Mouse (Mus musculus): ENCODE results near the gene Ctrc. TPM values are rescaled to one million over a fixed set of nuclear protein-coding genes. Genes with fewer than 3 reads are reported as not detected.

Gene Ctrc
- polyA plus RNA-seq, 1 experiment from 2014 or later, result not detected

DNA sequence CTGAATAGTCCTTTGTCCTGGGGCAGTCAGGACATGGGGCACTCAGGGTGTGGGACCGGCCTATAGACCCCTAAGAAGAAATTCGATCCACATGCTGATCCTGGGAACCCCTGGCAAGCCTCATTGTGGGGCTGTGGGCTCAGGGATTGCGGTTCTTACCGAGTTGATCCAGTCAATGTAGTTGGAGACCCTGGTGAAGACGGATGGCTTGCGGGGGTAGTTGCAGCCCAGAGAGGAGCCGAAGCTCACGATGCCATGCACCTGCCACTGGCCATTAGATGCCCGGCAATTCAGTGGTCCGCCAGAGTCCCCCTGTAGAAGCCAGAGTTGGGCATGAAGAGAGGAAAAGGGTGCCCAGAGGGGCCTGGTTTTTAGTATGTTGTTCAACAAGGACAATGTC lies 28.5 kb downstream of the Ctrc start:
- no peaks in the 10 kb centered on the region for H3K4me1 ChIP-seq (ENCODE audit: control insufficient read depth, insufficient read depth, low read length)
- no peak overlapping the region for H3K4me3 ChIP-seq (ENCODE audit: low read depth, low read length)
- H3K36me3 ChIP-seq (ENCODE audit: control insufficient read depth, insufficient read depth, low read length), result no peaks in the 10 kb centered on the region
- H3K9ac ChIP-seq (replicated peaks; ENCODE audit: low read depth, low read length), result no peak overlapping the region
- no peak for ATAC-seq (ENCODE audit: low read depth)
- 65% methylated on average over 10 of the region's 10 CpGs for WGBS
- no peaks in the 10 kb centered on the region for H3K9me3 ChIP-seq (ENCODE audit: control insufficient read depth, low read length)
- no peaks in the 10 kb centered on the region for H3K27me3 ChIP-seq (ENCODE audit: control insufficient read depth, insufficient read depth, low read length)
- H3K27ac ChIP-seq (ENCODE audit: low read depth, low read length), result no peak overlapping the region
- no peak overlapping the region for H3K4me2 ChIP-seq (ENCODE audit: low read depth, low read length)

DNA sequence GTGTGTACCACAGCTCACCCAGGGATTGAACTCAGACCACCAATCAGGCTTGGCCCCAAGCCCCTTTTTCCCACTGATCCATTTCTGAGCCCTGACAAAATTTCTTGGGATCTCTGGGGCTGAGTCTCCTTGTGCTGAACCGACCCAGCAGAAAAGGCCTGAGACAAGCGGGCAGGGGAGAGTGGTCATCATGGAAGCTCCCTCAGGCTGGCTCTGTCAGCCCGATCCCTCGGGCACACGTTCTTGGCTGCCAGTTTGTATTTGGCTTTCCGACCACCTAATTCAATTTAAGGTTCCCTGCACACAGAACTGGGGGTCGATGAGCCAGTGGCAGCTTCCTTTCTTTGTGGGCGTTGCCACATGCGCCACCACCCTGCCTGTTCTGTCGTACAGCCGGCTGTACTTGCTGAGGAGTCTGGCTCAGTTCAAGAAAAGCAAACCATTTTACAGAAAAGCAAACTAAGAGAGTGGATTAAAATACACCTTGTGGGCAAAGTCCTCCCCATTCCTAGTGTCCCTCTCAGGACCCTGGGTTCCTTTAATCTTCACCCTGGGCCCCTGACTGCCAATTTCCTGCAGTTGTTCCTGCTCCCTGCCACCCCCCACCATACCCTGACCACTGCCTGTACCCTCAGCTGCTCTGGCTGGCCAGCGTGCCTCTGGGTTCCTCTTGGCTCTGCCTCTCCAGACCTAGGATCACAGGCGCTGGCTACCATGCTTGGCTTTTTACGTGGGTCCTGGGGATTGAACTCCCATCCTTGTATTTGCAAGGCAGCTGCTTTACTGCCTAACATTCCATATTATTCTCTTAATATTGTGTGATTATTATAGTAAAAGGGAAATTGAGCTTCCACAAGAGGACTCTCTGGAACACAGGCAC lies 29.1 kb downstream of the Ctrc start:
- Histone ChIP-seq H3K9ac (replicated peaks; ENCODE audit: low read depth, low read length) (no peak overlapping the region), H3K4me2 (ENCODE audit: low read depth, low read length) (no peak overlapping the region), H3K9me3 (ENCODE audit: control insufficient read depth, low read length) (no peaks in the 10 kb centered on the region), H3K36me3 (ENCODE audit: control insufficient read depth, insufficient read depth, low read length) (peaks cover 5% of the 10 kb centered on the region), H3K27ac (ENCODE audit: low read depth, low read length) (no peak overlapping the region), H3K4me3 (ENCODE audit: low read depth, low read length) (no peak overlapping the region), H3K4me1 (ENCODE audit: control insufficient read depth, insufficient read depth, low read length) (no peaks in the 10 kb centered on the region), H3K27me3 (ENCODE audit: control insufficient read depth, insufficient read depth, low read length) (no peaks in the 10 kb centered on the region)
- 63% methylated on average over 14 of the region's 14 CpGs for WGBS
- no peak for ATAC-seq (ENCODE audit: low read depth)

DNA sequence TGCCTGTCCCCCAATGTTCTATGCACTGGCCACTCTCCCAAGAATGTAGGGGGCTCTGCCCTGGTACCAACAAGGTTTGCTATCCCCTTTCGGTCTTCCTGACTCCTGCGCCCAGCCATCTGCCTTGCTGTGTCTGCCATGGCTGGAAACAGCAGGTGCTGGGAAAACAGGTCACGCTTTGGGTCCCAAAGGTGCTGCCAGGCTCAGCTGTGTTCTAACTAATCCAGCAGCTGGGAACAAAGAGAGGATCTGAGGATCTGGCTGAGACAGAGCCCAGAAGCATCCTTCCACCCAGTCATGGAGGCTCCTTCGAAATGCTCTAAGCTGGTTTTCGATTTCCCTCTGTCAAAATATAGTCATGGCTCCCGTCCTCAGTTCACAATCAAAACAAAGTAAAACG lies 29.9 kb downstream of the Ctrc start:
- Histone ChIP-seq H3K9me3 (ENCODE audit: control insufficient read depth, low read length) (no peaks in the 10 kb centered on the region), H3K27ac (ENCODE audit: low read depth, low read length) (peak overlapping the region; percentile 44)
- WGBS, result 80% methylated on average over 7 of the region's 7 CpGs

DNA sequence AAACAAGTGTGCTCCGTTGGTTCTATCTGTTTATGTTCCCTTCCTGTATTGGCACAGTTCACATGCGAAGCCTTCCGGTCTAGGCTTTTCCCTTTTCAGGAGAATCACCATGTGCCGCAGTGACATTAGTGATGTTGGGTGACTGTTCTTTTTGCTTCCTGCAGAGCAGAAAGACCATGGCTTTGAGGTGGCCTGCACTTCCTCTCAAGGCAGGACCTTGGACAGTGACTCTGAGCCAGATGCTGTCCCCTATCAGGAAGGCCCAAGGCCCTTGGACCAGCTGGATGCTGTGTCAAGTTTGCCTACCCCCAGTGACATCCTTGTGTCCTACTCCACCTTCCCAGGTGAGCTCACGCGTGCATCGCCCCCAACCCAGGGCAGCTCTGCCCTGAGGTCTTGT lies 34.8 kb downstream of the Ctrc start:
- WGBS, result 95% methylated on average over 7 of the region's 7 CpGs
- Histone ChIP-seq H3K4me3 (ENCODE audit: low read depth, low read length) (no peak overlapping the region), H3K27ac (ENCODE audit: low read depth, low read length) (no peak overlapping the region), H3K27me3 (ENCODE audit: control insufficient read depth, insufficient read depth, low read length) (no peaks in the 10 kb centered on the region), H3K4me2 (ENCODE audit: low read depth, low read length) (no peak overlapping the region), H3K9me3 (ENCODE audit: control insufficient read depth, low read length) (no peaks in the 10 kb centered on the region), H3K36me3 (ENCODE audit: control insufficient read depth, insufficient read depth, low read length) (peaks cover 27% of the 10 kb centered on the region), H3K9ac (replicated peaks; ENCODE audit: low read depth, low read length) (no peak overlapping the region), H3K4me1 (ENCODE audit: control insufficient read depth, insufficient read depth, low read length) (no peaks in the 10 kb centered on the region)
- no peak for ATAC-seq (ENCODE audit: low read depth)

More for the DNA sequence above, 29.9 kb downstream of the Ctrc start:
- Histone ChIP-seq H3K4me2 (ENCODE audit: low read depth, low read length) (no peak overlapping the region), H3K36me3 (ENCODE audit: control insufficient read depth, insufficient read depth, low read length) (peaks cover 11% of the 10 kb centered on the region), H3K4me1 (ENCODE audit: control insufficient read depth, insufficient read depth, low read length) (no peaks in the 10 kb centered on the region), H3K27me3 (ENCODE audit: control insufficient read depth, insufficient read depth, low read length) (no peaks in the 10 kb centered on the region), H3K4me3 (ENCODE audit: low read depth, low read length) (no peak overlapping the region), H3K9ac (replicated peaks; ENCODE audit: low read depth, low read length) (no peak overlapping the region)
- ATAC-seq (ENCODE audit: low read depth), result no peak

DNA sequence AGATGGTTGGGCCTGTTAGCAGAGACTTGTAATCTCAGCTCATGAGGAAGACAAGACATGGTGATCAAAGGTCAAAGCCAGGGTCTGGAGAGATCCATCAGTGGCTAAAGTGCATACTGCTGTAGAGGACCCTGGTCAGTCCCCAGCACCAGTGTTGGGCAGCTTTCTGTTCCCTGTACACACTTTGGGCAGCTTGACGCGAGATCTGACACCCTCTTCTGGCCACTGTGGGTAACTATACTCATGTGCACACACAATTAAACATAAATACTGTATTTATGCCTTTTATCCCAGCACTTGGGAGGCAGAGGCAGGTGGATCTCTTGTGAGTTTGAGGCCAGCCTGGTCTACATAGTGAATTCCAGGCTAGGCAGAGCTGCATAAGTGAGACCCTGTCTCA lies 35.2 kb downstream of the Ctrc start:
- Histone ChIP-seq H3K4me1 (ENCODE audit: control insufficient read depth, insufficient read depth, low read length) (no peaks in the 10 kb centered on the region), H3K4me2 (ENCODE audit: low read depth, low read length) (no peak overlapping the region), H3K27ac (ENCODE audit: low read depth, low read length) (no peak overlapping the region), H3K27me3 (ENCODE audit: control insufficient read depth, insufficient read depth, low read length) (no peaks in the 10 kb centered on the region), H3K9me3 (ENCODE audit: control insufficient read depth, low read length) (no peaks in the 10 kb centered on the region), H3K36me3 (ENCODE audit: control insufficient read depth, insufficient read depth, low read length) (peaks cover 28% of the 10 kb centered on the region), H3K9ac (replicated peaks; ENCODE audit: low read depth, low read length) (no peak overlapping the region), H3K4me3 (ENCODE audit: low read depth, low read length) (no peak overlapping the region)
- no peak for ATAC-seq (ENCODE audit: low read depth)
- 100% methylated on average over 2 of the region's 2 CpGs for WGBS

DNA sequence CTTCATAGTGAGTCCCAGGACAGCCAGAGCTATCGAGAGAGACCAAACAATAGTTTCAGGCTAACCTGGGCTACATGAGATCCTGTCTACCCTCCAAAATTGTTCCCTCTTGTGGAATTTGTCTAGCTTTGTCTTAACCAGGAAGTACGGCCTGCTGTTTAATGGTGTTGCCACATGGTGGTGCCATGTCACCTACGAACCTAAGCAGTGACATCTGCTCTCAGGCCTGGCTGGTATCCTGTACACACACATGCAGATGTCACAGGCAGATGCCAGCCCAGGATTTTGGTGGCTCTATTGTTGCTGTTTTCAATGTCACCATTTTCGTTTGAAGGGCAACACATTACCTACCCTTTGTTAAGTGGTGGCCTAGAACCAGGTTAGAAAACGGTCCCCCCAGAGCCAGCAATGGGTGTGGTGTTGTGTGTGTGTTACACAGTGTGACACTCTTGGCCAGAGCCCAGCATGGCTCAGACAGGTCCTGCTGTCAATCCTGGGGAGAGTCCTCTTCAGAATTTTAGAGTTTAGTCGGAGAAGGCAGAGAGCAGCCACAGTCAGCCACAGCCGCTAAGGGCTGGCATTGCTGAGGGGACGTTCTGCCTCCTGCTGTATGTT lies 36.2 kb downstream of the Ctrc start:
- Histone ChIP-seq H3K9me3 (ENCODE audit: control insufficient read depth, low read length) (no peaks in the 10 kb centered on the region), H3K4me1 (ENCODE audit: control insufficient read depth, insufficient read depth, low read length) (no peaks in the 10 kb centered on the region), H3K27ac (ENCODE audit: low read depth, low read length) (no peak overlapping the region), H3K4me2 (ENCODE audit: low read depth, low read length) (no peak overlapping the region), H3K27me3 (ENCODE audit: control insufficient read depth, insufficient read depth, low read length) (no peaks in the 10 kb centered on the region), H3K4me3 (ENCODE audit: low read depth, low read length) (no peak overlapping the region), H3K36me3 (ENCODE audit: control insufficient read depth, insufficient read depth, low read length) (peaks cover 36% of the 10 kb centered on the region), H3K9ac (replicated peaks; ENCODE audit: low read depth, low read length) (no peak overlapping the region)
- 80% methylated on average over 8 of the region's 8 CpGs for WGBS
- ATAC-seq (ENCODE audit: low read depth), result peak; percentile 71; the same call in 1 of the 2 replicates

DNA sequence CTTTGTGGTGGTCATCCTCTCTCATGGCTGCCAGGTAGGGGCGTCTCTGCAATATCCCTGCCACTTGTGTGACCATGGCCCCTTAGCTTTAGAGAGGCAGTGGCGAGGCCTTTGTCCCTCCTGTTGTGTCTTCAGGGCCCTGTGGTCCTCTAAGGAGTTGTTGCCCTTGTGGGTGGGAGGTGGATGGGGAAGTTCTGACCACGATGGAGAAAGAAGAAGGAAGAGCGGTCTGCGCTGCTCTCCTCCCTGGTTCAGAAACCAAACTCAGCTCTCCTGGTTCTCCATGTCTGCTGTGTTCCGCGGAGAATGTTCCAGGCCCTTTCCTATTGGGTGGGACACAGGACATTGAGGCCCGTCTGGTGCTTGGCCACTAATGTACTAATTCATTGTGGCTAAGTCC lies 40.3 kb downstream of the Ctrc start:
- Histone ChIP-seq H3K27ac (ENCODE audit: low read depth, low read length) (no peak overlapping the region), H3K4me3 (ENCODE audit: low read depth, low read length) (no peak overlapping the region), H3K27me3 (ENCODE audit: control insufficient read depth, insufficient read depth, low read length) (no peaks in the 10 kb centered on the region), H3K4me2 (ENCODE audit: low read depth, low read length) (no peak overlapping the region), H3K9me3 (ENCODE audit: control insufficient read depth, low read length) (no peaks in the 10 kb centered on the region), H3K4me1 (ENCODE audit: control insufficient read depth, insufficient read depth, low read length) (no peaks in the 10 kb centered on the region), H3K9ac (replicated peaks; ENCODE audit: low read depth, low read length) (no peak overlapping the region), H3K36me3 (ENCODE audit: control insufficient read depth, insufficient read depth, low read length) (peaks cover 30% of the 10 kb centered on the region)
- 97% methylated on average over 8 of the region's 8 CpGs for WGBS
- ATAC-seq (ENCODE audit: low read depth), result no peak

DNA sequence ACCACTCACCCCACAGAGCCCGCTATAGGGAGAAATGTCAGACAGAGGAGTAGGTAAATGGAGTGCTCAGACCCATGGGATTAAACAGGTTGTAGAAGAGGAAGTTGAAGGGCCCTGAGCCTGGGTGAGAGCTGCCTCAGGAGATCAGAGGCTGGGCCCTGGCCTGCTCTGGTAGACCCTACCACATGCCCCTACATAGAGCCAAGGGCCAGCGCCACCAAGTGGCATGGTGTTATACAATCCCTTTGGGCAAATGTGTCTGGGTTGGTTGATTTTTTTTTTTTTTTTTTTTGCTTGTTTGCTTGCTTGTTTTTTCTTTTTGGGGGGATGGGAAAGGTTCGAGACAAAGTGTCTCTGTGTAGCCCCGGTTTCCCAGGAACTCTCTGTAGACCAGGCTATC lies 42.1 kb downstream of the Ctrc start:
- WGBS, result 86% methylated on average over 4 of the region's 4 CpGs

DNA sequence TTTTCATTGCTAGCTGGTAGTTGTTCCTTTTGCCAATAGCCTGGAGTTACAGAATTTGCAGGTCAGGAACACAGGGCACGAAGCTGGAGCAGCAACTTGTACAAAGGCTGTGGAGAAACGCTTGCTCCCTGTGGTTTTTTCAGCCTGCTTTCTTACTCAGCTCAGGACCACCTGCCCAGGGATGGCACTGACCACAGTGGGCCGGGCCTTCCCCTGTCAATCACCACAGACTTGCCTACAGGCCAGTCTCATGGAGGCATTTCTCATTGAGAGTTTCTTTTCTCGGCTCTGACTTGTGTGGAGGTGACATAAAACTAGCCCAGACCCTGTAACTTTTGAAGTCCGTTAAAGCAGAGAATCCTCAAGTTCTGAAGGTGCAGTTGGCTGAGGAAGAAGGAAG lies 48.6 kb downstream of the Ctrc start:
- peaks cover 10% of the 10 kb centered on the region; the same call in 1 of the 2 replicates for H3K4me1 ChIP-seq (ENCODE audit: control insufficient read depth, insufficient read depth, low read length)
- H3K9ac ChIP-seq (replicated peaks; ENCODE audit: low read depth, low read length), result no peak overlapping the region
- H3K27ac ChIP-seq (ENCODE audit: low read depth, low read length), result no peak overlapping the region
- no peaks in the 10 kb centered on the region for H3K9me3 ChIP-seq (ENCODE audit: control insufficient read depth, low read length)
- 94% methylated on average over 5 of the region's 5 CpGs for WGBS
- no peak overlapping the region for H3K4me2 ChIP-seq (ENCODE audit: low read depth, low read length)
- no peak overlapping the region for H3K4me3 ChIP-seq (ENCODE audit: low read depth, low read length)
- no peaks in the 10 kb centered on the region for H3K27me3 ChIP-seq (ENCODE audit: control insufficient read depth, insufficient read depth, low read length)
- H3K36me3 ChIP-seq (ENCODE audit: control insufficient read depth, insufficient read depth, low read length), result no peaks in the 10 kb centered on the region
- no peak for ATAC-seq (ENCODE audit: low read depth)

More for the DNA sequence above, 42.1 kb downstream of the Ctrc start:
- no peak for ATAC-seq (ENCODE audit: low read depth)
- Histone ChIP-seq H3K4me1 (ENCODE audit: control insufficient read depth, insufficient read depth, low read length) (no peaks in the 10 kb centered on the region), H3K27me3 (ENCODE audit: control insufficient read depth, insufficient read depth, low read length) (no peaks in the 10 kb centered on the region), H3K9me3 (ENCODE audit: control insufficient read depth, low read length) (no peaks in the 10 kb centered on the region), H3K4me2 (ENCODE audit: low read depth, low read length) (no peak overlapping the region), H3K4me3 (ENCODE audit: low read depth, low read length) (no peak overlapping the region), H3K9ac (replicated peaks; ENCODE audit: low read depth, low read length) (no peak overlapping the region), H3K36me3 (ENCODE audit: control insufficient read depth, insufficient read depth, low read length) (peaks cover 29% of the 10 kb centered on the region), H3K27ac (ENCODE audit: low read depth, low read length) (no peak overlapping the region)
